Mouse (Mus musculus): ENCODE measurements at regions not wholly inside any gene's neighbourhood (a gene's known extent, or its start where the extent isn't known, plus 50 kb on each side); places are given as distances from the start of the nearest gene placed in this dataset.
A peak's percentile ranks its signal among the peaks of the same experiment; 100 is the strongest.

DNA sequence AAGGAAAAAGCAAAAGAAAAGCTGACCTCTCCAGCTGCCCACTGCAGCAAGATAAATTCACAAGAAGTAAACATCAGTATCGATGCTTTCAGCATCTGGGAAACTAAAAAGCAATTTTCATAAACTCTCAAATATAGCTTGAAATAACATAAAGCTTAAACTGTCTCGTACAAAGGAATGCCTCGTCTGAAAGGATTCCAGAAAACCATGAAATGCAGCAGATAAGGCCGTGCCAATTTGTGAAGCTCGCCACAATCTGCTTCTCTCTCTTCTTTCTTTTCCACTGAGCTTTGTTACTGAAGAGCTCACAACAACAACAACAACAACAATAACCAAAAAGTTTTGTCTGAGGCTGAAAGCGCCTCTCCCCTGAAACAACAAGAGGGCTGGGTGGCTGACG lies 239.4 kb upstream of the 4930412O13Rik start:
- Histone ChIP-seq H3K27ac (ENCODE audit: insufficient read depth, low read depth, low read length, poor library complexity, severe bottlenecking) (no peak overlapping the region), H3K9ac (ENCODE audit: insufficient read depth, low read depth, low read length, poor library complexity, severe bottlenecking) (no peak overlapping the region), H3K4me3 (ENCODE audit: insufficient read depth in 1 of 2, low read depth in 1 of 2, low read length in 2 of 2, poor library complexity in 1 of 2, severe bottlenecking in 1 of 2) (no peak overlapping the region), H3K36me3 (ENCODE audit: control insufficient read depth, insufficient read depth, low read length, poor library complexity, severe bottlenecking) (no peaks in the 10 kb centered on the region), H3K9me3 (ENCODE audit: control insufficient read depth, insufficient read depth, low read depth, low read length) (no peaks in the 10 kb centered on the region), H3K4me1 (ENCODE audit: control insufficient read depth in 2 of 2, insufficient read depth in 2 of 2, low read length in 2 of 2, poor library complexity in 1 of 2) (no peaks in the 10 kb centered on the region)
- TF ChIP-seq MAFK (IDR thresholded peaks at IDR 0.05; ENCODE audit: insufficient read depth, low read depth, low read length) (no peak), ZC3H11A (IDR thresholded peaks at IDR 0.05; ENCODE audit: borderline replicate concordance, low read depth, low read length) (no peak), CHD2 (IDR thresholded peaks at IDR 0.05; ENCODE audit: low read depth, low read length) (no peak), ZNF384 (IDR thresholded peaks at IDR 0.05; ENCODE audit: low read depth, low read length) (no peak), HCFC1 (IDR thresholded peaks at IDR 0.05; ENCODE audit: borderline replicate concordance, insufficient read depth, low read length) (no peak)
- in situ Hi-C loops (cut with MboI; ENCODE audit: low sequenced_read_pairs in 2 of 2, unreplicated experiment in 2 of 2), result no loop called here
- no peak for DNase-seq (ENCODE audit: low read depth, low spot score)

DNA sequence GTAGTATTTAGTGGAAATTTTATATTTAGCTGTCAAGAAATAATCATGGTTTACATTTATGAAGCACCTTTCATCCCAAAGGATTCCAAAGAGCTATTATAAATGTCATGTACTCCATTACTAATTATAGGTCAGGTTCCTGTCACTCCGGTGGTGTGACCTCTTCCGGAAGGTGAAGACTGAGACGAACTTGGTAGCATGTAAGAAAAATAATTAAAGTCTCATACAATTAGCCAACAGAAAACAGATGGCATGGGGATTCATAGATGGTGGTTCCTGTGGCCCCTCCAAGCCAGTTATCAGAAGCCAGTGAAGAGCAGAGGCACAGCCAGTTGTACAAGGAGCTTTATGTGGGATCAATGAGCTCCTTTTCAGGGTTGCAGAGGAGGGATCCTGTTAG lies 238.6 kb upstream of the 4930412O13Rik start:
- TF ChIP-seq HCFC1 (IDR thresholded peaks at IDR 0.05; ENCODE audit: borderline replicate concordance, insufficient read depth, low read length), result no peak
- TF ChIP-seq CHD2 (IDR thresholded peaks at IDR 0.05; ENCODE audit: low read depth, low read length), result no peak
- no peak for TF ChIP-seq ZNF384 (IDR thresholded peaks at IDR 0.05; ENCODE audit: low read depth, low read length)
- TF ChIP-seq MAFK (IDR thresholded peaks at IDR 0.05; ENCODE audit: insufficient read depth, low read depth, low read length), result no peak
- no peak for TF ChIP-seq ZC3H11A (IDR thresholded peaks at IDR 0.05; ENCODE audit: borderline replicate concordance, low read depth, low read length)
- Histone ChIP-seq H3K4me1 (ENCODE audit: control insufficient read depth in 2 of 2, insufficient read depth in 2 of 2, low read length in 2 of 2, poor library complexity in 1 of 2) (no peaks in the 10 kb centered on the region), H3K4me3 (ENCODE audit: insufficient read depth in 1 of 2, low read depth in 1 of 2, low read length in 2 of 2, poor library complexity in 1 of 2, severe bottlenecking in 1 of 2) (no peak overlapping the region), H3K9me3 (ENCODE audit: control insufficient read depth, insufficient read depth, low read depth, low read length) (no peaks in the 10 kb centered on the region), H3K27ac (ENCODE audit: insufficient read depth, low read depth, low read length, poor library complexity, severe bottlenecking) (no peak overlapping the region), H3K9ac (ENCODE audit: insufficient read depth, low read depth, low read length, poor library complexity, severe bottlenecking) (no peak overlapping the region), H3K36me3 (ENCODE audit: control insufficient read depth, insufficient read depth, low read length, poor library complexity, severe bottlenecking) (no peaks in the 10 kb centered on the region)
- DNase-seq (ENCODE audit: low read depth, low spot score), result no peak
- in situ Hi-C loops (cut with MboI; ENCODE audit: low sequenced_read_pairs in 2 of 2, unreplicated experiment in 2 of 2), result no loop called here

DNA sequence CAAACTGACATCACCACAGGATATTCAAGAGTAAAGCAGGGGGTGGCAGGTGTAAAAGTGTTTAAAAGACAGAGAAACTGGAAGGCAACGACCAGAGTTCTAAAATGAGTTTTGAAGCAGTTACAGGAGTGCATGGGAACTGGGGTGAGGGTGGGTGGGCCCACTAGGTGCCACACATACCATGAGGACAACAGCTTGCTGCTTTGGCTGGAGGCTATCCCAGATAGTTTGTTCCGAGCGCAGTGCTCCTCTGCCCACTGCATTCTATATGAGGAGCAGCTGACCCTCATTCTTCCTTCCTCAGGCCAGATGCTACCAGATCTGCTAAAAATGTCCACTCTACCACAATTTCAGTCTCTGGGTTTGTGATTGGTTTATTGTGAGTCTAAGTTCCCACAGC lies 234.6 kb upstream of the 4930412O13Rik start:
- Histone ChIP-seq H3K36me3 (ENCODE audit: control insufficient read depth, insufficient read depth, low read length, poor library complexity, severe bottlenecking) (no peaks in the 10 kb centered on the region), H3K4me3 (ENCODE audit: insufficient read depth in 1 of 2, low read depth in 1 of 2, low read length in 2 of 2, poor library complexity in 1 of 2, severe bottlenecking in 1 of 2) (no peak overlapping the region), H3K4me1 (ENCODE audit: control insufficient read depth in 2 of 2, insufficient read depth in 2 of 2, low read length in 2 of 2, poor library complexity in 1 of 2) (no peaks in the 10 kb centered on the region), H3K9me3 (ENCODE audit: control insufficient read depth, insufficient read depth, low read depth, low read length) (no peaks in the 10 kb centered on the region), H3K27ac (ENCODE audit: insufficient read depth, low read depth, low read length, poor library complexity, severe bottlenecking) (no peak overlapping the region), H3K9ac (ENCODE audit: insufficient read depth, low read depth, low read length, poor library complexity, severe bottlenecking) (no peak overlapping the region)
- DNase-seq (ENCODE audit: low read depth, low spot score), result no peak
- TF ChIP-seq CHD2 (IDR thresholded peaks at IDR 0.05; ENCODE audit: low read depth, low read length), result no peak
- TF ChIP-seq ZNF384 (IDR thresholded peaks at IDR 0.05; ENCODE audit: low read depth, low read length), result no peak
- no peak for TF ChIP-seq ZC3H11A (IDR thresholded peaks at IDR 0.05; ENCODE audit: borderline replicate concordance, low read depth, low read length)
- no peak for TF ChIP-seq MAFK (IDR thresholded peaks at IDR 0.05; ENCODE audit: insufficient read depth, low read depth, low read length)
- TF ChIP-seq HCFC1 (IDR thresholded peaks at IDR 0.05; ENCODE audit: borderline replicate concordance, insufficient read depth, low read length), result no peak
- in situ Hi-C loops (cut with MboI; ENCODE audit: low sequenced_read_pairs in 2 of 2, unreplicated experiment in 2 of 2), result no loop called here

DNA sequence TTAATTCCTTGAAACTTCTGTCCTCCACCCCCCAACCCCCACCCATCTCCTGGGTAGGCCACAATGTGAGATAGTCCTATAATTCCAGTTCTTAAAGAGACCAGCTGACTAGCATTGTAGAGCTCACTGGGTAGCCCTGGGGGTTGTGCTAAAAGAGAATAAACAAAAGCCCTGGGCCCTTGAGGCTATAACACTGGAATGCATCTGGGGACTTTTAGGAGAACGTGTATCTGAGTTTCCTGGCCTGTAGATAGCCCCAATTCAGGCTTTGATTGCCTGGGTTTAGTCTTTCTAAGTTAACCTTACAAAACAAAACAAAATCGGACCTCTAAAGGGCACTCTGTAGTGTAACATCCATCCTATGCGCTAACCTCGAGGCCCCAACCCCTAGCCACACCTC lies 234.1 kb upstream of the 4930412O13Rik start:
- TF ChIP-seq CHD2 (IDR thresholded peaks at IDR 0.05; ENCODE audit: low read depth, low read length) (no peak), MAFK (IDR thresholded peaks at IDR 0.05; ENCODE audit: insufficient read depth, low read depth, low read length) (no peak), HCFC1 (IDR thresholded peaks at IDR 0.05; ENCODE audit: borderline replicate concordance, insufficient read depth, low read length) (no peak), ZC3H11A (IDR thresholded peaks at IDR 0.05; ENCODE audit: borderline replicate concordance, low read depth, low read length) (no peak), ZNF384 (IDR thresholded peaks at IDR 0.05; ENCODE audit: low read depth, low read length) (no peak)
- no peak overlapping the region for H3K27ac ChIP-seq (ENCODE audit: insufficient read depth, low read depth, low read length, poor library complexity, severe bottlenecking)
- in situ Hi-C loops (cut with MboI; ENCODE audit: low sequenced_read_pairs in 2 of 2, unreplicated experiment in 2 of 2), result no loop called here

DNA sequence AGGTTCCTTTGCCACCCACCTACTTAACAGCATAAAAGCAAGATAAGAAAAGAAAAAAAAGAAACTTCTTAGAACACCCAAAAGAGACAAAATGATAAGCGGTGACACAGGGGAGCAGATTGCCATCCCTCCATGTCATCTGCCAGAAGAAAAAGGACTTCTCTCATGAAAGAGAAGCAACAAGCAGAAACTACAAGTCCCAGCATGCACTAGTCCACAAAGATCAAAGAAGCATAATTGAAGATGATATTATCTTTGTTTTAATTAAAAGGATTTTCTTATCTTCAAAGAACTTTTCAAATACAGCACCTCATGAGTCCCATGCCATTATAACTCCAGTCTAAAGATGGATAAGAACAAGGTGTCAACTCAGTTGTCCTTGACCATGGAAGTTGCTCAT lies 231.0 kb upstream of the 4930412O13Rik start:
- DNase-seq (ENCODE audit: low read depth, low spot score), result no peak
- no peak overlapping the region for H3K9ac ChIP-seq (ENCODE audit: insufficient read depth, low read depth, low read length, poor library complexity, severe bottlenecking)
- no peaks in the 10 kb centered on the region for H3K4me1 ChIP-seq (ENCODE audit: control insufficient read depth in 2 of 2, insufficient read depth in 2 of 2, low read length in 2 of 2, poor library complexity in 1 of 2)
- H3K4me3 ChIP-seq (ENCODE audit: insufficient read depth in 1 of 2, low read depth in 1 of 2, low read length in 2 of 2, poor library complexity in 1 of 2, severe bottlenecking in 1 of 2), result no peak overlapping the region
- H3K9me3 ChIP-seq (ENCODE audit: control insufficient read depth, insufficient read depth, low read depth, low read length), result no peaks in the 10 kb centered on the region
- no peak overlapping the region for H3K27ac ChIP-seq (ENCODE audit: insufficient read depth, low read depth, low read length, poor library complexity, severe bottlenecking)
- TF ChIP-seq CHD2 (IDR thresholded peaks at IDR 0.05; ENCODE audit: low read depth, low read length) (no peak), HCFC1 (IDR thresholded peaks at IDR 0.05; ENCODE audit: borderline replicate concordance, insufficient read depth, low read length) (0 out of 2 replicates have a peak, but pooled peaks have one; percentile 48)
- in situ Hi-C loops (cut with MboI; ENCODE audit: low sequenced_read_pairs in 2 of 2, unreplicated experiment in 2 of 2), result no loop called here
- no peaks in the 10 kb centered on the region for H3K36me3 ChIP-seq (ENCODE audit: control insufficient read depth, insufficient read depth, low read length, poor library complexity, severe bottlenecking)

More for the DNA sequence above, 234.1 kb upstream of the 4930412O13Rik start:
- Histone ChIP-seq H3K4me3 (ENCODE audit: insufficient read depth in 1 of 2, low read depth in 1 of 2, low read length in 2 of 2, poor library complexity in 1 of 2, severe bottlenecking in 1 of 2) (no peak overlapping the region), H3K9ac (ENCODE audit: insufficient read depth, low read depth, low read length, poor library complexity, severe bottlenecking) (no peak overlapping the region), H3K4me1 (ENCODE audit: control insufficient read depth in 2 of 2, insufficient read depth in 2 of 2, low read length in 2 of 2, poor library complexity in 1 of 2) (no peaks in the 10 kb centered on the region), H3K9me3 (ENCODE audit: control insufficient read depth, insufficient read depth, low read depth, low read length) (no peaks in the 10 kb centered on the region), H3K36me3 (ENCODE audit: control insufficient read depth, insufficient read depth, low read length, poor library complexity, severe bottlenecking) (no peaks in the 10 kb centered on the region)
- peak; percentile 56 for DNase-seq (ENCODE audit: low read depth, low spot score)
